Mouse (Mus musculus) forebrain, embryonic 15.5 days (tissue): ENCODE data around the gene Cbfb. TPM values are rescaled to one million over a fixed set of nuclear protein-coding genes. Genes with fewer than 3 reads are reported as not detected.
A peak's percentile ranks its signal among the peaks of the same experiment; 100 is the strongest.

Experiments used
- ATAC-seq: fragments of 200-750 bp; cut with Nextera tagmentation; replicated peaks from 2 replicates; pipeline ENCODE4 v1.8.0; 2017; ENCODE audit warnings: mild to moderate bottlenecking, moderate TSS enrichment, moderate library complexity
- H3K27ac ChIP-seq: fragments of 300-500 bp; sonication (generic); replicated peaks from 2 replicates; pipeline ENCODE4 v1.5.1; 2015; ENCODE audit warnings: mild to moderate bottlenecking, inconsistent platforms
- H3K27me3 ChIP-seq: fragments of 300-500 bp; sonication (generic); 2 replicates; pipeline ENCODE4 v1.6.1; 2015; ENCODE audit warnings: inconsistent platforms
- H3K36me3 ChIP-seq: fragments of 300-500 bp; sonication (generic); 2 replicates; pipeline ENCODE4 v1.6.1; 2015; ENCODE audit warnings: mild to moderate bottlenecking, inconsistent platforms
- H3K4me1 ChIP-seq: fragments of 300-500 bp; sonication (generic); 2 replicates; pipeline ENCODE4 v1.6.1; 2015; ENCODE audit warnings: inconsistent platforms
- H3K4me2 ChIP-seq: fragments of 300-500 bp; sonication (generic); replicated peaks from 2 replicates; pipeline ENCODE4 v1.6.1; 2015; ENCODE audit warnings: mild to moderate bottlenecking, inconsistent platforms
- H3K4me3 ChIP-seq: fragments of 300-500 bp; sonication (generic); 2 replicates; pipeline ENCODE4 v1.5.1; 2015; ENCODE audit warnings: mild to moderate bottlenecking, inconsistent platforms
- H3K9ac ChIP-seq: fragments of 300-500 bp; sonication (generic); replicated peaks from 2 replicates; pipeline ENCODE4 v1.6.1; 2015; ENCODE audit warnings: mild to moderate bottlenecking, inconsistent platforms
- H3K9me3 ChIP-seq: fragments of 300-500 bp; sonication (generic); 2 replicates; pipeline ENCODE4 v1.6.1; 2016; ENCODE audit warnings: inconsistent platforms
- WGBS: fragments of 180-500 bp; shearing (Covaris S2); methylation state at CpG from one replicate; pipeline ENCODE4 v1.1.7; 2015; ENCODE audit warnings: mixed read lengths; 5-methylcytosine and 5-hydroxymethylcytosine counted together
- polyA plus RNA-seq: library from polyadenylated mRNA; unstranded; fragments of >200 nt; fragmentation: Nextera tagmentation; extraction: Ambion mirVana; gene quantifications from 2 replicates; pipeline ENCODE4 v1.2.1, GENCODE M21; 2015

Gene Cbfb
- polyA plus RNA-seq: 33.4 and 35.4 TPM in 2 replicates

DNA sequence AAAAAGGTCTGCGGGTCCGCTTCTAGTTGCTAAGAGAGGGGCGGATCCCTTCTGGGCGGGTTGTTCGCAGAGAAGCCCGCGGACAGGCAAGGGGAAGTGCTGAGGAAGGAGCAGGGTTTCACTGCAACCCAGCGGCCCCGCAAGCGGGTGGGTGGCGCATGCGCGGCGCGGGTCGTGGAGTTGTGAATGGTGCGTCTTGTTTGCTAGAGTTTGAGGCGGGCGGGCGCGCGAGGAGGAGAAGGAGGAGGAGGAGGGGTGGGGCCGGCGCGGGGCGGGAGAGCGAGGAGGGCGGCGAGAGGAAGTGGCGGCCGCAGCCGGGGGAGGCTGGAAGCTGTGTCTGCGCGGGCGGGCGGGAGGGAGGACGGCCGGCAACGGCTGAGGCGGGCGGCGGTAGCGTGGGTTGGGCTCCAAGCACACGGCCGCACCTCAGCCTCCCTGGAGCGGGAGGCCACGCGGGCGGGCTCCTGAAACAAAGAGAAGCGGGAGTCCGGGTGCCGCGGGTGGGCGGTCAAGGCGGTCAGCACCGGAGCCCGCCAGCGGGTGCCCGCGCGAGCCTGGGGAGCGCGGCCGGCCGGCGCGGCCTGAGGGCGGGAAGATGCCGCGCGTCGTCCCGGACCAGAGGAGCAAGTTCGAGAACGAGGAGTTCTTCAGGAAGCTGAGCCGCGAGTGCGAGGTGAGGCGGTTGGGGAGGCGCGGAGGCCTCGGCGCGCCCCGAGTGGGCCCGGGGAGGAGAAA lies at the start of gene Cbfb:
Gene Cbfb, plus strand, starts transcription at position 294 of the 735 bp plus-strand sequence.
- peak within 1 kb of the TSS; percentile 61 for H3K4me2 ChIP-seq
- peaks cover 19% of the 10 kb centered on the region for H3K4me1 ChIP-seq
- peak within 1 kb of the TSS; percentile 99 for H3K4me3 ChIP-seq
- no peaks in the 10 kb centered on the region for H3K36me3 ChIP-seq
- H3K9me3 ChIP-seq: no peaks in the 10 kb centered on the region
- under 1% methylated on average over 76 of the region's 86 CpGs for WGBS
- ATAC-seq: peak; percentile 96
- H3K27me3 ChIP-seq: no peaks in the 10 kb centered on the region
- peak within 1 kb of the TSS; percentile 93 for H3K27ac ChIP-seq
- H3K9ac ChIP-seq: peak within 1 kb of the TSS; percentile 75

- H3K4me3 ChIP-seq: no peak overlapping the region
- H3K4me1 ChIP-seq: no peaks in the 10 kb centered on the region
- H3K36me3 ChIP-seq: no peaks in the 10 kb centered on the region
- 81% methylated on average over 9 of the region's 9 CpGs for WGBS
- no peaks in the 10 kb centered on the region for H3K27me3 ChIP-seq
- no peak overlapping the region for H3K9ac ChIP-seq
- ATAC-seq: no peak
- H3K9me3 ChIP-seq: no peaks in the 10 kb centered on the region
- no peak overlapping the region for H3K27ac ChIP-seq
- no peak overlapping the region for H3K4me2 ChIP-seq
Observed at GRCm38 (mm10) chr8:105129864-105130263, 40.6 kb upstream of the Cbfb start.

DNA sequence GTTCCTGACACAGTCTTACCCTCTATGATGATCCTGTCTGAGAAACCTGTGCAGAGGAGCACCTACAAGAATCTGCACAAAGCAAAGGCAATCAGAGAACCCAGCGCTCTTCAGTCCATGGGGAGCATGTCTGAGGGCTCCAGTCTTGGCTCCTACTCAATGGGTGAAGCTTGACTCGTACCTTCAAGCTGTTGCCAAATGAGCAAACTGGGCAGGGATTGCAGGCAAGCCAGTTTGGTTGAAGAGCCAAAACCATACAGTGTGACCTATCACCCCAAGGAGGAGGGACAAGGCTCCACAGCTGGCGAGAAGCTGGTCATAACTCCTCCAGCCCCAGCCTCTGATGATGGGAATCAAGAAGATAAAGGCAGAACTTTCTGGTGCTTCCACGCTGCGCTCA lies 39.0 kb upstream of the Cbfb start, which contains the start of gene Ces4a:
Gene Ces4a, plus strand, starts transcription at position 292 of the 400 bp plus-strand sequence.
- WGBS: 89% methylated on average over 5 of the region's 5 CpGs

DNA sequence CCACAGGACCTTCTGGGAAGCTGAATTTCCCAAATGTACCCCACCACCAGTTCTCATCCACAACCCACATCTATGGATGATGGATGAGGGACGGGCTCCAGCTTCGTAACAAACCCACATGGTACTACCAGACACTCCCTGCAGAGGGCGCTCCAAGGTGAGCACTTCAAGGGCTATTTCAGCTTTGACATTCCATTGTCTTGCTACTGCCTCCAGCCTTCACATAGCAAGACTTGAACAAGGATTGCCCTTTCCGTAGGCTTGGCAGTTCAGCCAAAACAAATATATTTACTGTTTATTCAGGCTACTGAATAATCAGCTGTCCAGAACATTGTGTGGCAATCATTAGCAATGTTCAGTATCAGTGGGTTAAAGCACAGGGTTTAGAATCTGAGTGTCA lies 32.1 kb upstream of the Cbfb start:
- Histone ChIP-seq H3K9me3 (no peaks in the 10 kb centered on the region), H3K4me2 (no peak overlapping the region), H3K4me3 (no peak overlapping the region), H3K27me3 (no peaks in the 10 kb centered on the region), H3K36me3 (no peaks in the 10 kb centered on the region), H3K27ac (no peak overlapping the region), H3K4me1 (no peaks in the 10 kb centered on the region), H3K9ac (no peak overlapping the region)
- WGBS: 18% methylated on average over 4 of the region's 4 CpGs
- no peak for ATAC-seq

More for the DNA sequence above, 39.0 kb upstream of the Cbfb start, which contains the start of gene Ces4a:
- Histone ChIP-seq H3K9ac (no peak within 1 kb of the TSS), H3K27me3 (no peaks in the 10 kb centered on the region), H3K4me2 (no peak within 1 kb of the TSS), H3K36me3 (no peaks in the 10 kb centered on the region), H3K9me3 (no peaks in the 10 kb centered on the region), H3K4me1 (no peaks in the 10 kb centered on the region), H3K4me3 (no peak within 1 kb of the TSS), H3K27ac (no peak within 1 kb of the TSS)
- no peak for ATAC-seq

DNA sequence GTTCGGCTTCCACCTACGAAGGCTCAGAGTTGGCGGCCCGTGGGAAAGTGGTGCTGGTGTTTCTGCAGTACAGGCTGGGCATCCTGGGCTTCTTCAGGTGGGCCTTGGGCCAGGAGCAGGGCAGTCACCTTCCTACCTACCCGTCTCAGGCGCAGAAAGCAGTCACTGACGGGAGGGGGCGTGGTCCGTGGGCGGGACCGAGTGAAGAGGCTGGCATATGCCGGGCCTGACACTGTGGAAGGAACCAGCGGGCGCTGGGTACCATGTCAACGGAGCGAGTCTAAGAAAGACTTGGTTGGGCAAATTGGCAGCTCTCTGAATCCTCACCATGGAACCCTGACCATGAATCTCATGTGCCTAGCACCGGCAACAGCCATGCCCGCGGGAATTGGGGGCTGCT lies 28.1 kb upstream of the Cbfb start:
- no peak for ATAC-seq
- Histone ChIP-seq H3K4me3 (no peak overlapping the region), H3K36me3 (no peaks in the 10 kb centered on the region), H3K4me2 (no peak overlapping the region), H3K27me3 (no peaks in the 10 kb centered on the region), H3K4me1 (no peaks in the 10 kb centered on the region), H3K27ac (no peak overlapping the region), H3K9ac (no peak overlapping the region), H3K9me3 (no peaks in the 10 kb centered on the region)
- WGBS: 44% methylated on average over 19 of the region's 19 CpGs

GRCm38 (mm10) chr8:105151654-105152053 lies 18.8 kb upstream of the Cbfb start:
- H3K36me3 ChIP-seq: no peaks in the 10 kb centered on the region
- no peak overlapping the region for H3K9ac ChIP-seq
- H3K4me3 ChIP-seq: no peak overlapping the region
- WGBS: 72% methylated on average over 4 of the region's 4 CpGs
- no peaks in the 10 kb centered on the region for H3K27me3 ChIP-seq
- peaks cover 22% of the 10 kb centered on the region for H3K4me1 ChIP-seq
- H3K9me3 ChIP-seq: no peaks in the 10 kb centered on the region
- no peak overlapping the region for H3K27ac ChIP-seq
- no peak for ATAC-seq
- no peak overlapping the region for H3K4me2 ChIP-seq

- peak; percentile 92 for ATAC-seq
- Histone ChIP-seq H3K27me3 (no peaks in the 10 kb centered on the region), H3K4me3 (peak overlapping the region; percentile 38), H3K9ac (peak overlapping the region; percentile 31; the same call in 1 of the 2 replicates), H3K4me2 (peak overlapping the region; percentile 64), H3K9me3 (no peaks in the 10 kb centered on the region), H3K36me3 (no peaks in the 10 kb centered on the region), H3K4me1 (peaks cover 22% of the 10 kb centered on the region), H3K27ac (peak overlapping the region; percentile 61)
- 1% methylated on average over 27 of the region's 27 CpGs for WGBS
Observed at GRCm38 (mm10) chr8:105152623-105153398, 17.7 kb upstream of the Cbfb start.

GRCm38 (mm10) chr8:105154316-105154715 lies 16.2 kb upstream of the Cbfb start:
- Histone ChIP-seq H3K4me1 (peaks cover 22% of the 10 kb centered on the region), H3K4me2 (no peak overlapping the region), H3K9me3 (no peaks in the 10 kb centered on the region), H3K36me3 (no peaks in the 10 kb centered on the region), H3K9ac (no peak overlapping the region), H3K4me3 (no peak overlapping the region), H3K27me3 (no peaks in the 10 kb centered on the region), H3K27ac (no peak overlapping the region)
- no peak for ATAC-seq
- 91% methylated on average over 5 of the region's 5 CpGs for WGBS

- 67% methylated on average over 6 of the region's 6 CpGs for WGBS
- ATAC-seq: peak; percentile 33
- H3K27ac ChIP-seq: no peak overlapping the region
- H3K4me3 ChIP-seq: no peak overlapping the region
- no peaks in the 10 kb centered on the region for H3K9me3 ChIP-seq
- H3K36me3 ChIP-seq: no peaks in the 10 kb centered on the region
- H3K9ac ChIP-seq: no peak overlapping the region
- H3K27me3 ChIP-seq: no peaks in the 10 kb centered on the region
- no peak overlapping the region for H3K4me2 ChIP-seq
- peaks cover 22% of the 10 kb centered on the region for H3K4me1 ChIP-seq
Observed at GRCm38 (mm10) chr8:105155091-105155745, 15.3 kb upstream of the Cbfb start.

DNA sequence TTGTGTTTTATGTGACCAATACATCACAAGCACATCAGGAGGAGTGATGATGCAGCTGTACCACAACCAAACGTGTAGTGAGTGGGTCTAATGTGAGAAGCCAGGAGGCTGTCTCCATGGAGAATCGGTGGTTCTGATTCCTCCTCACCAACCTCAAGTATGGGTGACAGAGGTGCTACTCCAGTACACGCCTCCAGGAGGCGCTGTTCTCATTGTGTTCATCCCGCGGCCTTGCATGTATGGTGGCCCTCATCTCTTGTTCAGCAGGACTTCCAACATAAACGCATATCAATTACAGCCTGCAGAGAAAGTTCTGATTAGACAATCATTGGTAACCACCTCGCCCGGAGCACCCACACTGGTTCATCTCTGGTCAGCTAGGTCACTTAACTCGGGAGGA lies 12.9 kb upstream of the Cbfb start:
- 66% methylated on average over 10 of the region's 10 CpGs for WGBS
- H3K36me3 ChIP-seq: no peaks in the 10 kb centered on the region
- H3K9me3 ChIP-seq: no peaks in the 10 kb centered on the region
- H3K4me3 ChIP-seq: no peak overlapping the region
- no peak overlapping the region for H3K27ac ChIP-seq
- H3K4me1 ChIP-seq: peaks cover 17% of the 10 kb centered on the region
- H3K4me2 ChIP-seq: no peak overlapping the region
- H3K9ac ChIP-seq: no peak overlapping the region
- H3K27me3 ChIP-seq: no peaks in the 10 kb centered on the region
- no peak for ATAC-seq

DNA sequence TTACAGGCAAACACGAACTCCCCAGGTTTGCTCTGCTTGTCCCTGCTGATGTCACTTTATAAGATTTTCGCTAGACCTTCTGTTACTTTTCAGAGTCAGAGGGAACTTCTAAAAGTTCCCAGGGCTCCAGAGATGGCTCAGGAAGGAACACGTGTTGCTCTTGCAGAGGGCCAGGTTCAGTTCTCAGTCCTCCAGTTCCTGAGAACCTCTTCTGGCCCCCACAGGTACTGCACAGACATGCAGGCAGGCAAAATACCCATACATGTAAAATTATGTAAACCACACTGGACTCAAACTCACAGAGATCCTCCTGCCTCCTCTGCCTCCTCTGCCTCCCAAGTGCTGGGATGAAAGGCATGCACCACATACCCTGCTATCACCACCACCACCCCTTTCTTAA lies 12.4 kb upstream of the Cbfb start:
- H3K4me1 ChIP-seq: peaks cover 12% of the 10 kb centered on the region
- H3K27ac ChIP-seq: no peak overlapping the region
- H3K4me2 ChIP-seq: no peak overlapping the region
- no peaks in the 10 kb centered on the region for H3K27me3 ChIP-seq
- 77% methylated on average over 3 of the region's 3 CpGs for WGBS
- H3K9me3 ChIP-seq: no peaks in the 10 kb centered on the region
- no peaks in the 10 kb centered on the region for H3K36me3 ChIP-seq
- H3K9ac ChIP-seq: no peak overlapping the region
- no peak overlapping the region for H3K4me3 ChIP-seq
- ATAC-seq: no peak

GRCm38 (mm10) chr8:105161121-105161652 lies 9.3 kb upstream of the Cbfb start:
- Histone ChIP-seq H3K4me1 (no peaks in the 10 kb centered on the region), H3K4me3 (no peak overlapping the region), H3K27me3 (no peaks in the 10 kb centered on the region), H3K9ac (no peak overlapping the region), H3K36me3 (no peaks in the 10 kb centered on the region), H3K27ac (no peak overlapping the region), H3K9me3 (no peaks in the 10 kb centered on the region), H3K4me2 (no peak overlapping the region)
- 66% methylated on average over 3 of the region's 3 CpGs for WGBS
- ATAC-seq: no peak
